Mouse (Mus musculus) megakaryocyte-erythroid progenitor cell, adult 5-6 weeks (primary cell): ENCODE measurements around the gene Trim33. TPM values are rescaled to one million over a fixed set of nuclear protein-coding genes. Genes with fewer than 3 reads are reported as not detected.
A peak's percentile ranks its signal among the peaks of the same experiment; 100 is the strongest.

Source experiments
- ATAC-seq: replicated peaks from 2 replicates; pipeline ENCODE4 v1.8.0; 2016; ENCODE audit warnings: mild to moderate bottlenecking, inconsistent platforms; ENCODE audit not compliant: severe bottlenecking, poor library complexity, low FRiP score, low TSS enrichment
- total RNA-seq, 2 experiments: library from RNA; stranded (forward) in 1 of 2; stranded (reverse) in 1 of 2; fragments of 200-1000, 215-1000 nt in 1 of 2; fragments of >200 nt in 1 of 2; fragmentation: Nextera tagmentation in 1 of 2; gene quantifications; 2 replicates each; pipeline ENCODE4 v1.2.3; 2014 to 2017

Trim33 gene
- total RNA-seq (2014; fragmentation: Nextera tagmentation), result 87.1 and 90.4 TPM in 2 replicates
- total RNA-seq (2017), result 68.0 and 93.9 TPM in 2 replicates

- ATAC-seq, result peak; percentile 80
Measured at GRCm38 (mm10) chr3:103279182-103280149, at the start of gene Trim33. Gene Trim33 (plus strand): TSS chr3:103279293.

DNA sequence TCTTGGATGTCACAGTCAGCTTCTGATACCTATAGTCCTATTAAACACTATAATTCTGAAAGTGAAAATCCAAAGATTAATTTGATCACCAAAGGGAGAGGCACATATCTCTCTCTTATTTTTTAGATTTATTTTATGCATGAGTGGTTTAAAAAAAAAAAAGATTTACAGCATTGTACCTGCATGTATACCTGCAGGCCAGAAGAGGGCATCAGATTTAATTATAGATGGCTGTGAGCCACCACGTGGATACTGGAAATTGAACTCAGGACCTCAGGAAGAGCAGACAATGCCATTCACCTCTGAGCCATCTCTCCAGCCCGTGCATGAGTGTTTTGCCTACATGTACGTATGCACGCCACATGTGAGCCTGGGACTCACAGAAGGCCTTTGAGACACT lies 46.7 kb upstream of the Trim33 start:
- ATAC-seq, result no peak

GRCm38 (mm10) chr3:103241524-103241923 lies 37.6 kb upstream of the Trim33 start:
- ATAC-seq, result no peak

GRCm38 (mm10) chr3:103242156-103242555 lies 36.9 kb upstream of the Trim33 start:
- no peak for ATAC-seq

DNA sequence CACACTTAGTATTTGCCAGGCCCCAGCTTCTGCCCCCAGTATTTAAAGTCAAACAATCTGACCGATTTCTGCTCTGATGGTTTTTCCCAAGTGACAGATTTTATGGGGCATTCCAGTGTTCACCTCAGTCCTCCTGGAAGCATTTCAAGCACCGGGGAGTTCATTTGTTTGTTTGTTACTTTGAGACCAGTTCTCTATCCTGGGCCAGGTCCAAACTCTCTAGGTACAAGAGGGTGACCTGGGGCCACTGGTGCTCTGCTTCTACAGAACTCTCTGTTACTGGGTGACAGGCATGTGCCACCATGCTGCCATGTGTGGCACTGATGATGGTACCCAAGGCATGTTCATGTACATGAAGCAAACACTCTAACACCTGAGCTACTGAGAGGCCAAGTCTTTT lies 35.6 kb upstream of the Trim33 start:
- ATAC-seq, result no peak

GRCm38 (mm10) chr3:103246627-103247260 lies 32.3 kb upstream of the Trim33 start:
- 0 out of 2 replicates have a peak, but pooled peaks have one; percentile 37 for ATAC-seq

GRCm38 (mm10) chr3:103256089-103256819 lies 22.8 kb upstream of the Trim33 start:
- peak; percentile 90 for ATAC-seq

GRCm38 (mm10) chr3:103262802-103263417 lies 16.2 kb upstream of the Trim33 start:
- ATAC-seq, result no peak

DNA sequence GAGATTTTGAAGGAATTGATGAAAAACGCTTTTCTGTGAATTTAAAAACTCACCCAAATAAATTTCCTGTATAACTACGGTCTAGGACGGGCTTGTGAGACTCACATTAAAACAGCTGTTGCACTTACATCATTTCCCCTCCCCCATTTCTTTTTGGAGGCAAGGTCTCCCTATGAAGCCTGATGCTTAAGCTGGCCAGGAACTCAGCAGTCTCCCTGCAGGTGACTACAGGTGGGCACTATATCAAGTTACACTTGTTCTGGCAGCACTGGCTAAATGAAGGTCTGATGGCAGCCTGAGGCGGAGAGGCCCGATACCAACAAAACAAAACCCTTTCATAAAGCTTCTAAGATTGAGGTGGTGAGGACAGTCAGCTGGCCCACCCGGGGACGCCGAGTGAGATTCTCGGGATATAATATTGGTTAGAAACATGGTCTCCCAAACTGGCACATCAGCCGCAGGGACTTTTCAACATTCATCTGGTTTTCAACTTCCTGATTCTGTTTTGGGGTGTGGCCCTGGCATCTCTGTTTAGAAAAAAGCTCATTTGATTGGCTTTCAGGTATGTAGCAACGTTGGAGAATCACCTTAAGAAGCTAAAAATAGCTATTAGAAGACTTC lies 422 bp upstream of the Trim33 start:
- no peak; the same call in 1 of the 2 replicates for ATAC-seq

DNA sequence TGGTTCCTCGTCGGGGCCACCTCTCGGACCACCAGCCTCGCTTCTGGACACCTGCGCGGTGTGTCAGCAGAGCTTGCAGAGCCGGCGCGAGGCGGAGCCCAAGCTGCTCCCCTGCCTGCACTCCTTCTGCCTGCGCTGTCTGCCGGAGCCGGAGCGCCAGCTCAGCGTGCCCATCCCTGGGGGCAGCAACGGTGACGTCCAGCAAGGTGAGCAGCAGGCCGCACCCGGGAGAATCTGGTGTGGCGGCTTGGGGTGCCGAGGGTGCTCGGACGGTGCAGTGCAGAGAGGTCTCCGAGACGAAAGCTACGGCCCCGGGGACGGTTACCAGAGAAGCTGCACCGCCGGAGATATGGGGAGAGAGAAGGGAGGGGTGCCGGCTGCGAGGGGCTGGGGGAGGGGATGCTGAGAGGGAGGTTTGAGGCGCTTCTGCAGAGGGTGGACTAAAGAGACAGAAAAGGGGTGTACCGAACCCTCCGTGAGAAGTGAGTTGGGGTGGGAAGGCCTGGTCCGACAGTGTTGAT lies 1.2 kb downstream of the Trim33 start:
- peak; percentile 70 for ATAC-seq

DNA sequence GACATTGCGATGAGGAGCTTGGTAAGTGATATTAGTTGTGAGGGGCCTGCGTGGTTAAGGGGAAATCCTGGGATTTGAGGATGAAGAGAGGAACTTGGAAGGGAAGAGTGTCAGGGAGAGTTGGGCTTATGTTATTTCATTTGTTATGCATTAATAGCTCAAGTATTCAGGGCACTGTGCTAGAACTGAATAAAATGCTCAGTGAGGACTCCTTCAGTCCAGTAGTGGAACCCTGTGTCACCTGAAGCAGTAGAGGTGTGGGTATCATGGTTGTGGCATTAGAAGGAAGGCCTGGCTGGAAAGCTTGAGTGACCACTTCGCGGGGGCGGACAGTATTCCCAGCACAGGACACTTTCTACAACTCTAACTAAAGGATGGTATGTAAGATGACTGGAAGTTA lies 1.8 kb downstream of the Trim33 start:
- ATAC-seq, result no peak

- no peak for ATAC-seq
Measured at GRCm38 (mm10) chr3:103288761-103289160, 9.7 kb downstream of the Trim33 start.

DNA sequence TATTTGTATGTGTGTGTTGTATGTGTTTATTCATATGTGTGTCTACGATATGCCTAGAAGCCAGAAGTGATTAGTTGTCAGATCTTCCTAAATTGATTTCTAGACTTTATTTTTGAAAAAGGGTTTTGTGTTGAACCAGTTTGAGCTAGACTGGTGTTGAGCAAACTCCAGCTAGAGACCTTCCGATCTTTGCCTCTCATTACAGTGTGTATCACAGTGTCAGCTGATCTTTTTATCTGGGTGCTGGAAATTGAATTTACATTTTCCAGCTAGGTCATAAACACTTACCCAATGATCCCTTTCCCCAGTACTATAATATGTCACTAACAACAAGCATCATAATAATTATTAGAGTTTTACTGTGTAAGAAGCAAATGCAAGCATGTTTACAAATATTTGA lies 12.0 kb downstream of the Trim33 start:
- no peak for ATAC-seq

GRCm38 (mm10) chr3:103305411-103305982 lies 26.4 kb downstream of the Trim33 start:
- ATAC-seq, result peak; percentile 47; the same call in 1 of the 2 replicates

GRCm38 (mm10) chr3:103309252-103309651 lies 30.2 kb downstream of the Trim33 start:
- ATAC-seq, result no peak

DNA sequence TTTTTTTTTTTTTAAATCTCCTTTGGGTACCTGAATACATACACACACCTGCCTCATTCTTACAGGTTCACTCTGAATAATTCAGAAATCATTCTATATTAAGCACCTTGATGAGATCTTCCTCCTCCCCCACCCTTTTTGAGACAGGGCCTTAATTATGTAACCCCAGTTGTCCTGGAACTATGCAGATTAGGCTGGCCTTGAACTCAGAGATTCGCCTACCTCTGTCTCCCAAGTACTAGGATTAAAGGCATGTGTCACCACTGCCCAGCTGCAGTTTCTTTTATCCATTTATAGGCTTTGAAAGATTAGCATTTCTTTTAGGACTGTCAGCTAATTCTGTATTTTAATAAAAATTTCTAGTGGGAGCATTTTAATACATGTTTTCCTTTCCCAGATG lies 30.7 kb downstream of the Trim33 start:
- ATAC-seq, result no peak

DNA sequence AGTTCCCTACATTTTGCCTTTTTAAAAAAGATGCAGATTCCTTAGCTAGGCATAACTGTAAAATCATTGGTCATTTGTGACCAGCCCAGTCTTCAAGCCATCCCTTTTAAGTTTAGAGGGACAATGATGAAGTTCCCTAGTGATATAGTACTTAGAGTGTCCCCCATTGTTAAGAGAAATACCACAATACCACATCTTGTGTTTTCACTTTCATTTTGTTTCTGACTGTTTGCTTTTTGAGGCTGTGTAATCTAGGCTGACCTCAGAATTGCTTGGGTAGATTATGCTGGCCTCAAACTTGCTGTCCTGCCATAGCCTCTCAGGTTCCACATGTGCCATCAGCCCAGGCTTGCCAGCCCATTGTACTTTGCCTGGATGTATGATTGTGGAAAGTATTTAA lies 35.2 kb downstream of the Trim33 start:
- ATAC-seq, result peak; percentile 37; the same call in 1 of the 2 replicates

- no peak for ATAC-seq
Measured at GRCm38 (mm10) chr3:103335371-103335770, 56.3 kb downstream of the Trim33 start.
